In genomic region chr3:128795931-128796330, GRCm38 (mm10) we compare ENCODE assay signal across 26 mouse cellular contexts.
DNase-seq lines count a peak whose midpoint lies in the region; ATAC-seq and TF ChIP-seq lines count a peak whose summit lies in the region.
"Had no signal": no experiment of that assay in that cellular context is flagged by ENCODE, and none has a peak within 500 bp of the region (broad histone marks: within the 10 kb centered on the region; RNA-seq: fewer than 3 reads in every experiment).

No protein-coding gene starts in this region.

- TF ChIP-seq CTCF in brain, embryonic 14.5 days (IDR thresholded peaks at IDR 0.05; ENCODE audit: borderline replicate concordance, extremely low read depth, insufficient read depth, insufficient read length): no peak

- no peaks in the 10 kb centered on the region for H3K9me3 ChIP-seq in forebrain, embryonic 14.5 days (replicated peaks; ENCODE audit: control insufficient read depth, low read length)
- no peaks in the 10 kb centered on the region for H3K9me3 ChIP-seq in forebrain, embryonic 11.5 days (ENCODE audit: control insufficient read depth, low read length)
- H3K9me3 ChIP-seq: embryonic facial prominence, embryonic 12.5 days; forebrain, embryonic 12.5 days; forebrain, embryonic 15.5 days had no signal

- peak; percentile 16 to 21 for DNase-seq in cerebellum, postnatal 10 days
- DNase-seq in cerebellum, postnatal 25 days: no peak
- peak; percentile 3 for DNase-seq in forebrain, embryonic 14.5 days (ENCODE audit: low spot score)
- DNase-seq in forebrain, embryonic 11.5 days (ENCODE audit: low spot score): no peak
- peak; percentile 29 for DNase-seq in brain, embryonic 14.5 days (ENCODE audit: low read depth)
- DNase-seq in frontal cortex, postnatal 36 days (ENCODE audit: low spot score in 2 of 2): no peak
- DNase-seq: adrenal gland, adult 8-10 months; adrenal gland, postnatal 14 days; adrenal gland, postnatal 36 days; B cell, adult 2 months; cerebellum, adult 11 months; cerebellum, adult 18-20 months; cerebellum, adult 8-10 months; cerebellum, adult 9-11 months; cerebellum, postnatal 36 days; embryo, embryonic 11 days; forebrain, postnatal 0 days had no signal

- H3K36me3 ChIP-seq in forebrain, embryonic 14.5 days (ENCODE audit: control insufficient read depth, insufficient read depth, low read length): no peaks in the 10 kb centered on the region
- no peaks in the 10 kb centered on the region for H3K36me3 ChIP-seq in forebrain, embryonic 11.5 days (ENCODE audit: control insufficient read depth, insufficient read depth, low read length)
- no peaks in the 10 kb centered on the region for H3K36me3 ChIP-seq in myocyte (ENCODE audit: control insufficient read depth, insufficient read depth)
- H3K36me3 ChIP-seq: embryonic facial prominence, embryonic 12.5 days; forebrain, embryonic 12.5 days; forebrain, embryonic 15.5 days; G1E had no signal

- no peak for ATAC-seq in forebrain, embryonic 14.5 days
- ATAC-seq in forebrain, embryonic 11.5 days (replicated peaks; ENCODE audit: low FRiP score): no peak
- ATAC-seq: activated CD4-positive, CD25-positive, alpha-beta regulatory T cell, adult 4 months; CD4-positive, CD25-positive, alpha-beta regulatory T cell, adult 4 months; forebrain, embryonic 15.5 days; forebrain, postnatal 0 days; Patski had no signal

- H3K27ac ChIP-seq in forebrain, embryonic 14.5 days (ENCODE audit: low read depth, low read length): no peak overlapping the region
- H3K27ac ChIP-seq in forebrain, embryonic 11.5 days (ENCODE audit: low read depth, low read length): no peak overlapping the region
- H3K27ac ChIP-seq: embryonic facial prominence, embryonic 12.5 days; forebrain, embryonic 12.5 days; forebrain, embryonic 15.5 days had no signal

- H3K9ac ChIP-seq in forebrain, embryonic 14.5 days (ENCODE audit: low read length): no peak overlapping the region
- H3K9ac ChIP-seq in forebrain, embryonic 11.5 days (ENCODE audit: low read length): no peak overlapping the region
- H3K9ac ChIP-seq: embryonic facial prominence, embryonic 12.5 days; forebrain, embryonic 12.5 days; forebrain, embryonic 15.5 days; forebrain, postnatal 0 days had no signal

- H3ac ChIP-seq in myocyte (ENCODE audit: control insufficient read depth, insufficient read length): no peak overlapping the region

- TF ChIP-seq POLR2A in brain, embryonic 14.5 days (IDR thresholded peaks at IDR 0.05; ENCODE audit: borderline replicate concordance, extremely low read depth, insufficient read depth, insufficient read length, poor library complexity, severe bottlenecking): no peak
- no peak for TF ChIP-seq POLR2A in myocyte (IDR thresholded peaks at IDR 0.05; ENCODE audit: insufficient read length, low read depth)

- H3K4me3 ChIP-seq in forebrain, embryonic 14.5 days (ENCODE audit: low read depth, low read length): no peak overlapping the region
- no peak overlapping the region for H3K4me3 ChIP-seq in forebrain, embryonic 11.5 days (ENCODE audit: low read depth, low read length)
- H3K4me3 ChIP-seq in myocyte: no peak overlapping the region
- H3K4me3 ChIP-seq: embryonic facial prominence, embryonic 12.5 days; forebrain, embryonic 12.5 days; forebrain, embryonic 15.5 days had no signal

- H3K27me3 ChIP-seq in forebrain, embryonic 14.5 days (replicated peaks; ENCODE audit: control insufficient read depth, insufficient read depth, low read length): no peaks in the 10 kb centered on the region
- no peaks in the 10 kb centered on the region for H3K27me3 ChIP-seq in forebrain, embryonic 11.5 days (ENCODE audit: control insufficient read depth, insufficient read depth, low read length)
- no peaks in the 10 kb centered on the region for H3K27me3 ChIP-seq in myocyte (ENCODE audit: control insufficient read depth, insufficient read depth, insufficient read length)
- H3K27me3 ChIP-seq: CH12.LX; embryonic facial prominence, embryonic 12.5 days; forebrain, embryonic 12.5 days; forebrain, embryonic 15.5 days; Patski had no signal

- WGBS in forebrain, embryonic 14.5 days: 84% methylated on average over 2 of the region's 2 CpGs
- WGBS in forebrain, embryonic 11.5 days: 88% methylated on average over 2 of the region's 2 CpGs

- no peaks in the 10 kb centered on the region for H3K79me2 ChIP-seq in myocyte (ENCODE audit: control insufficient read depth, insufficient read depth)

- H3K4me1 ChIP-seq in forebrain, embryonic 14.5 days (ENCODE audit: control insufficient read depth, insufficient read depth, low read length): no peaks in the 10 kb centered on the region
- no peaks in the 10 kb centered on the region for H3K4me1 ChIP-seq in forebrain, embryonic 11.5 days (replicated peaks; ENCODE audit: control insufficient read depth, insufficient read depth, low read length)
- H3K4me1 ChIP-seq: embryonic facial prominence, embryonic 12.5 days; forebrain, embryonic 12.5 days had no signal

- no peak overlapping the region for H3K4me2 ChIP-seq in forebrain, embryonic 14.5 days (ENCODE audit: low read length)
- no peak overlapping the region for H3K4me2 ChIP-seq in forebrain, embryonic 11.5 days (ENCODE audit: low read depth, low read length, severe bottlenecking)
- no peak overlapping the region for H3K4me2 ChIP-seq in myocyte (ENCODE audit: low read depth)
- H3K4me2 ChIP-seq: embryonic facial prominence, embryonic 12.5 days; forebrain, embryonic 12.5 days; forebrain, embryonic 15.5 days had no signal

TF ChIP-seq in myocyte, 11 proteins besides CTCF, POLR2A, EP300 and RAD21:
- TF ChIP-seq USF1 (IDR thresholded peaks at IDR 0.05; ENCODE audit: low read depth) (no peak), CEBPB (IDR thresholded peaks at IDR 0.05; ENCODE audit: insufficient read depth, poor library complexity, severe bottlenecking) (no peak), SRF (IDR thresholded peaks at IDR 0.05; ENCODE audit: control insufficient read depth, insufficient read length, low read depth) (no peak), MYOD1 (IDR thresholded peaks at IDR 0.05; ENCODE audit: control insufficient read depth in 1 of 3, insufficient read length in 2 of 3, low read depth in 2 of 3) (peak in 2 of 3 experiments; percentile 21 to 57), TCF12 (IDR thresholded peaks at IDR 0.05; ENCODE audit: insufficient read depth, poor library complexity, severe bottlenecking) (peak; percentile 50), TCF3 (IDR thresholded peaks at IDR 0.05; ENCODE audit: insufficient read length, low read depth) (no peak), MYOG (IDR thresholded peaks at IDR 0.05; ENCODE audit: control insufficient read depth in 1 of 3, insufficient read depth in 1 of 3, insufficient read length in 2 of 3, low read depth in 2 of 3) (peak in 1 of 3 experiments; percentile 20), REST (IDR thresholded peaks at IDR 0.05; ENCODE audit: insufficient read depth, insufficient read length) (no peak)

Comparison
In these comparisons a context has a peak if more than half of its experiments do, and no peak if none do; other contexts are left out.
1. DNase-seq: peak in cerebellum, postnatal 10 days (2 of 2), forebrain, embryonic 14.5 days (single experiment) and brain, embryonic 14.5 days (single experiment); none in cerebellum, postnatal 25 days (0 of 2), forebrain, embryonic 11.5 days (single experiment) and frontal cortex, postnatal 36 days (0 of 2).